Mouse (Mus musculus) testis, adult 2 months (tissue): ENCODE results near the gene Cachd1.

Experiments
- CTCF ChIP-seq: fragments of 200-500 bp; IDR thresholded peaks from 2 replicates; pipeline ENCODE4 v1.5.1; 2012; ENCODE audit warnings: low read depth, mild to moderate bottlenecking, inconsistent platforms, low read length, moderate library complexity; ENCODE audit not compliant: control insufficient read depth, insufficient read depth, insufficient replicate concordance
- POLR2A ChIP-seq: fragments of 200-500 bp; IDR thresholded peaks from 2 replicates; pipeline ENCODE4 v1.6.1; 2012; ENCODE audit warnings: low read depth, mild to moderate bottlenecking, inconsistent platforms, low read length, moderate library complexity; ENCODE audit not compliant: control insufficient read depth

DNA sequence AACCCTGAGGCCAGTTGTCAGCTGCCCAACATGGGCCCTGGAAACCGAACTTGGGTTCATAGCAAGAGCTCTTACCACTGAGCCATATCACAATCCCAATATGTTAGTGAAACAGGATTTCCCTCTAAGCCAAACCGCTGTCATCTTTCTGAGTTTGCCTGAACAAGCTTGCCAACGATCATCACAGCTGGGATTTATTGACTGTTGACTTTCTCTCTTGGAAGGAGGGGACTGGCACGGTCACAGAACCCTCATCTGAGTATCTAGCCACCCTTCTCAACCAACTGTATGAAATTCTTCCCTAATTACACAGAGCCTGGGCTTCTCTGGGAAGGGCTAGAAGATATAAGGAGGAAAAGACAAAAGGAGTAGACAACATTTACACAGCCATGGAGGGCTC is 270.1 kb downstream of the Cachd1 start:
- no peak for TF ChIP-seq POLR2A
- no peak for TF ChIP-seq CTCF
